Mouse (Mus musculus): ENCODE measurements around the gene Hist1h3i. TPM values are rescaled to one million over a fixed set of nuclear protein-coding genes. Genes with fewer than 3 reads are reported as not detected.

Hist1h3i gene
- polyA plus RNA-seq, 1 experiment from 2014 or later: 84.8 TPM

Small RNA genes within 50 kb of the gene (microRNA-seq; reads per million reads assigned to microRNA genes)
- gene Gm19658 (not detected), gene Gm44346 (not detected), gene Gm44454 (not detected), gene Gm44466 (not detected)

Other genes with a start within 250 kb of the Hist1h3i start
- 0.07 and 0.11 TPM in 2 replicates for gene Olfr1366, start 240.6 kb downstream of the Hist1h3i start, polyA plus RNA-seq (2014; fragmentation: Nextera tagmentation; extraction: Ambion mirVana)
- not detected in 2 replicates for gene Olfr1535, start 223.5 kb downstream of the Hist1h3i start, polyA plus RNA-seq (2014; fragmentation: Nextera tagmentation; extraction: Ambion mirVana)
- not detected in 2 replicates for gene Olfr1364, start 201.6 kb downstream of the Hist1h3i start, polyA plus RNA-seq (2014; fragmentation: Nextera tagmentation; extraction: Ambion mirVana)
- gene Olfr1362, start 169.3 kb downstream of the Hist1h3i start, polyA plus RNA-seq (2014; fragmentation: Nextera tagmentation; extraction: Ambion mirVana): not detected in 2 replicates
- gene Olfr11, start 140.9 kb downstream of the Hist1h3i start, polyA plus RNA-seq (2014; fragmentation: Nextera tagmentation; extraction: Ambion mirVana): not detected in 2 replicates
- not detected in 2 replicates for gene Olfr1361, start 120.0 kb downstream of the Hist1h3i start, polyA plus RNA-seq (2014; fragmentation: Nextera tagmentation; extraction: Ambion mirVana)
- gene Olfr1360, start 106.0 kb downstream of the Hist1h3i start, polyA plus RNA-seq (2014; fragmentation: Nextera tagmentation; extraction: Ambion mirVana): not detected in 2 replicates
- gene Olfr1359, start 85.3 kb downstream of the Hist1h3i start, polyA plus RNA-seq (2014; fragmentation: Nextera tagmentation; extraction: Ambion mirVana): not detected in 2 replicates
- gene Hist1h2bl, start 67.2 kb downstream of the Hist1h3i start, polyA plus RNA-seq (2014; fragmentation: Nextera tagmentation; extraction: Ambion mirVana): 1.2 and 1.4 TPM in 2 replicates
- 12.2 and 15.1 TPM in 2 replicates for gene Hist1h2ai, start 66.9 kb downstream of the Hist1h3i start, polyA plus RNA-seq (2014; fragmentation: Nextera tagmentation; extraction: Ambion mirVana)
- 2.4 and 4.4 TPM in 2 replicates for gene Hist1h3h, start 65.7 kb downstream of the Hist1h3i start, polyA plus RNA-seq (2014; fragmentation: Nextera tagmentation; extraction: Ambion mirVana)
- 1.00 TPM in 2 replicates for gene Hist1h2bm, start 61.3 kb downstream of the Hist1h3i start, polyA plus RNA-seq (2014; fragmentation: Nextera tagmentation; extraction: Ambion mirVana)
- 0.50 and 0.58 TPM in 2 replicates for gene Hist1h4j, start 48.3 kb downstream of the Hist1h3i start, polyA plus RNA-seq (2014; fragmentation: Nextera tagmentation; extraction: Ambion mirVana)
- 0.94 and 4.1 TPM in 2 replicates for gene Hist1h4k, start 32.9 kb downstream of the Hist1h3i start, polyA plus RNA-seq (2014; fragmentation: Nextera tagmentation; extraction: Ambion mirVana)
- gene Hist1h2ak, start 29.5 kb downstream of the Hist1h3i start, polyA plus RNA-seq (2014; fragmentation: Nextera tagmentation; extraction: Ambion mirVana): 4.3 and 8.0 TPM in 2 replicates
- gene Hist1h2bn, start 29.2 kb downstream of the Hist1h3i start, polyA plus RNA-seq (2014; fragmentation: Nextera tagmentation; extraction: Ambion mirVana): 2.2 and 2.7 TPM in 2 replicates
- 5.3 and 7.2 TPM in 2 replicates for gene Hist1h1b, start 2.7 kb downstream of the Hist1h3i start, polyA plus RNA-seq (2014; fragmentation: Nextera tagmentation; extraction: Ambion mirVana)
- 2.0 TPM in 1 of 2 replicates, not detected in the other for gene Hist1h2an, start 3.8 kb upstream of the Hist1h3i start, polyA plus RNA-seq (2014; fragmentation: Nextera tagmentation; extraction: Ambion mirVana)
- 0.38 and 0.58 TPM in 2 replicates for gene Hist1h2bp, start 4.1 kb upstream of the Hist1h3i start, polyA plus RNA-seq (2014; fragmentation: Nextera tagmentation; extraction: Ambion mirVana)
- 9.4 and 9.6 TPM in 2 replicates for gene Hist1h2bq, start 26.8 kb upstream of the Hist1h3i start, polyA plus RNA-seq (2014; fragmentation: Nextera tagmentation; extraction: Ambion mirVana)
- not detected in 2 replicates for gene Hist1h2ao, start 27.1 kb upstream of the Hist1h3i start, polyA plus RNA-seq (2014; fragmentation: Nextera tagmentation; extraction: Ambion mirVana)
- gene Hist1h4m, start 28.4 kb upstream of the Hist1h3i start, polyA plus RNA-seq (2014; fragmentation: Nextera tagmentation; extraction: Ambion mirVana): not detected in 2 replicates
- 5.9 and 10.4 TPM in 2 replicates for gene Hist1h4n, start 48.8 kb upstream of the Hist1h3i start, polyA plus RNA-seq (2014; fragmentation: Nextera tagmentation; extraction: Ambion mirVana)
- gene Hist1h2ap, start 50.1 kb upstream of the Hist1h3i start, polyA plus RNA-seq (2014; fragmentation: Nextera tagmentation; extraction: Ambion mirVana): 1,528 and 1,577 TPM in 2 replicates
- 10.6 and 11.1 TPM in 2 replicates for gene Hist1h2br, start 50.4 kb upstream of the Hist1h3i start, polyA plus RNA-seq (2014; fragmentation: Nextera tagmentation; extraction: Ambion mirVana)
- gene Zfp184, start 161.7 kb upstream of the Hist1h3i start, polyA plus RNA-seq (2014; fragmentation: Nextera tagmentation; extraction: Ambion mirVana): 6.0 and 7.1 TPM in 2 replicates
- not detected in 2 replicates for gene Pom121l2, start 197.8 kb upstream of the Hist1h3i start, polyA plus RNA-seq (2014; fragmentation: Nextera tagmentation; extraction: Ambion mirVana)
- gene Prss16, start 226.4 kb upstream of the Hist1h3i start, polyA plus RNA-seq (2014; fragmentation: Nextera tagmentation; extraction: Ambion mirVana): 0.88 TPM in 1 of 2 replicates, not detected in the other

Data from heart, embryonic 14.5 days (tissue).